Mouse (Mus musculus) thymus, adult 2 months (tissue): ENCODE results near the gene Galnt17. TPM values are rescaled to one million over a fixed set of nuclear protein-coding genes. Genes with fewer than 3 reads are reported as not detected.

Source experiments
- DNase-seq: peaks from one replicate; pipeline ENCODE4 v3.0.0; 2021
- H3K27ac ChIP-seq: fragments of 200-500 bp; 2 replicates; pipeline ENCODE4 v1.5.1; 2012; ENCODE audit warnings: low read length, control low read depth; ENCODE audit not compliant: control insufficient read depth, insufficient read depth
- H3K27me3 ChIP-seq: fragments of 200-500 bp; 2 replicates; pipeline ENCODE4 v1.6.1; 2012; ENCODE audit warnings: mild to moderate bottlenecking, low read length, moderate library complexity, mixed read lengths; ENCODE audit not compliant: control insufficient read depth, insufficient read depth
- H3K36me3 ChIP-seq: fragments of 200-500 bp; 2 replicates; pipeline ENCODE4 v1.6.1; 2012; ENCODE audit warnings: mild to moderate bottlenecking, low read length, moderate library complexity; ENCODE audit not compliant: control insufficient read depth, insufficient read depth
- H3K4me1 ChIP-seq: fragments of 200-500 bp; replicated peaks from 2 replicates; pipeline ENCODE4 v1.6.1; 2012; ENCODE audit warnings: low read length; ENCODE audit not compliant: control insufficient read depth, insufficient read depth
- H3K4me3 ChIP-seq: fragments of 200-500 bp; 2 replicates; pipeline ENCODE4 v1.5.1; 2012; ENCODE audit warnings: mild to moderate bottlenecking, low read length, control low read depth, moderate library complexity; ENCODE audit not compliant: control insufficient read depth, insufficient read depth
- CTCF ChIP-seq: fragments of 200-500 bp; IDR thresholded peaks from 2 replicates; pipeline ENCODE4 v1.5.1; 2012; ENCODE audit warnings: mild to moderate bottlenecking, control low read depth, low read length, moderate library complexity, borderline replicate concordance; ENCODE audit not compliant: control insufficient read depth, poor library complexity, insufficient read depth; ENCODE audit errors: extremely low read depth
- POLR2A ChIP-seq: fragments of 200-500 bp; IDR thresholded peaks from 2 replicates; pipeline ENCODE4 v1.6.1; 2012; ENCODE audit warnings: mild to moderate bottlenecking, low read length, control low read depth, moderate library complexity; ENCODE audit not compliant: control insufficient read depth, poor library complexity, insufficient read depth; ENCODE audit errors: extremely low read depth
- WGBS: fragments of 180-500 bp; shearing (Covaris S2); methylation state at CpG from one replicate; pipeline ENCODE4 v1.1.7; 2018; 5-methylcytosine and 5-hydroxymethylcytosine counted together
- polyA plus RNA-seq: library from polyadenylated mRNA; depleted of rRNA; stranded (reverse); fragments of >200 nt; gene quantifications from 2 replicates; pipeline ENCODE4 v1.2.3, GENCODE M21; 2012

The Galnt17 gene
- polyA plus RNA-seq, 1 experiment = 2.0 TPM

DNA sequence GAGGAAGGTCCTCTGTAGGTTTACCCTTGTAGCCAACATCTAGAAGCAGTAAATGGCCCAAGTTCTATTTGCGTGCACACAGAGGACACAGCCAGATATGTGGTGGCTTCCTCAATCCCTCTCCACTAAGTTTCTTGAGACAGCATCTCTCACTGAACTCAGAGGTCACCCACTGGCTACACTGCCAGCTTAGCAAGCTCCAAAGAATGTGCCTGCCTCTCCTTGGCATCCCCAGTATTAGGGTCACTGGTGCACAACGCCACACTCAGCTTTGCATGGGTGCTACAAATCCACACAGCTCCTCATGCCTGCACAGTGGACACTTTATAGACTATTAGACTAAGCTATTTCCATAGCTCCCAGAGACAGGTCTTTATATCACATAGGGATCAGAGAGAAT, 21.6 kb downstream of the Galnt17 start:
- Histone ChIP-seq H3K27ac (no peak overlapping the region), H3K27me3 (no peaks in the 10 kb centered on the region), H3K4me3 (no peak overlapping the region), H3K36me3 (no peaks in the 10 kb centered on the region), H3K4me1 (no peaks in the 10 kb centered on the region)
- TF ChIP-seq CTCF (no peak), POLR2A (no peak)
- DNase-seq = no peak
- WGBS = 92% methylated on average over 2 of the region's 2 CpGs

DNA sequence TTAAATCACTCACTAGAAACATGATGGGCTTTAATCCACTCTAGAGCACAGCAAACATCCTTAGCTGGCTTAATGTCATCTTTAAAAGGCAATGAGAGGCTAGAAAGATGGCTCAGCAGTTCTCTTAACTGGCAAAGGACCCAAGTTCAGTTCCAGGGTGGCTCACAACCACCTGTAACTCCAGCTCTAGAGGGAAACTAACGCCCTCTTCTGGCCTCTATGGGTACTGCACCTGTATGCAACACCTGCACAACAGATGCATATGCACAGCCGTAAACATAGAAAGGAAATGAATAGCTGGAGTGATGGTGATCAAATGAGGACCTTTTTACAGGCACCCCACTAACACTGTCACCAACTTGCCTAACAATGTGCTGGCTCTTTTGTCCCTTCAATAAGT, 27.9 kb downstream of the Galnt17 start:
- no peak for DNase-seq
- Histone ChIP-seq H3K4me3 (no peak overlapping the region), H3K36me3 (no peaks in the 10 kb centered on the region), H3K27me3 (no peaks in the 10 kb centered on the region), H3K4me1 (no peaks in the 10 kb centered on the region), H3K27ac (no peak overlapping the region)
- TF ChIP-seq CTCF = no peak
- no peak for TF ChIP-seq POLR2A
- WGBS = 50% methylated on average over 2 of the region's 2 CpGs

DNA sequence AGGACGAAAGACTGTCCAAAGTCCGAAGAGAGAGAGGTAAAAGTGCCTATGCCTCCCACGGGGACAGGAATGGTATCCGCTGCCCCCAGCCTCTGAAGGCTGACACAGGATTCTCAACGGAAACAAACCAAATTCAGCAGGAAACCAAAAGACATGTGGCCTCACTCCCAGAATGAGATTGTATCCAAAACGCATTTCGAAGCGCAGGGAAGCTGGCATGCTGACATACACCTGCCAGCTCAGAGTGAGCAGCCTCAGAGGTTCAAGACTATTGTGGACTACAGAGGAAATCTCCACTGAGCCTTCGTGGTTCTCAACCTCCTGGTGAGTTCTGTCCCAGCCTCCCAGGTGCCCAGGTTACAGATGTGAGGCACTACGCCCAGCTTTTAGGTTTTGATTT, 29.0 kb downstream of the Galnt17 start:
- TF ChIP-seq CTCF (no peak), POLR2A (no peak)
- H3K4me1 ChIP-seq = no peaks in the 10 kb centered on the region
- no peaks in the 10 kb centered on the region for H3K27me3 ChIP-seq
- no peak overlapping the region for H3K4me3 ChIP-seq
- WGBS = 84% methylated on average over 10 of the region's 10 CpGs
- H3K27ac ChIP-seq = no peak overlapping the region
- no peaks in the 10 kb centered on the region for H3K36me3 ChIP-seq
- DNase-seq = no peak

DNA sequence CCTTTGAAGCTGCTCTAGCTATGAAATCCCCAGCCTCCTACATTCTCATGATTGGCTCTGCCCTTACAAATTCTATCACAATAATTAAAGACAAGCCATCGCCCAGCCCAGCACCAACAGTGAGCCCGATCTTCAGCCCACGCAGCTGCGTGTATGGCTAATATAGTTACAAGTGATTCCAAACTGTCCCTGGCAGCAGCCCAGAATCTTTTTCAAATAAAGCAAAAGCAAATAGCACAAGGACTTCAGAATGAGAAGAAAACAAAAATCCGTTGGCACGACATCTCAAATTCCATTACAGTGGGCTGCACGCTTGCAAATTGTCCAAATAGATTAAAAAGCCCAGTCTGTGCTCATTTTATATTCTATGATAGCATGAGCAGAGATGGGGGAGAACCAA, 31.1 kb downstream of the Galnt17 start:
- Histone ChIP-seq H3K27me3 (no peaks in the 10 kb centered on the region), H3K36me3 (no peaks in the 10 kb centered on the region), H3K4me3 (no peak overlapping the region), H3K27ac (no peak overlapping the region), H3K4me1 (no peaks in the 10 kb centered on the region)
- 92% methylated on average over 7 of the region's 7 CpGs for WGBS
- TF ChIP-seq POLR2A (no peak), CTCF (no peak)
- no peak for DNase-seq

DNA sequence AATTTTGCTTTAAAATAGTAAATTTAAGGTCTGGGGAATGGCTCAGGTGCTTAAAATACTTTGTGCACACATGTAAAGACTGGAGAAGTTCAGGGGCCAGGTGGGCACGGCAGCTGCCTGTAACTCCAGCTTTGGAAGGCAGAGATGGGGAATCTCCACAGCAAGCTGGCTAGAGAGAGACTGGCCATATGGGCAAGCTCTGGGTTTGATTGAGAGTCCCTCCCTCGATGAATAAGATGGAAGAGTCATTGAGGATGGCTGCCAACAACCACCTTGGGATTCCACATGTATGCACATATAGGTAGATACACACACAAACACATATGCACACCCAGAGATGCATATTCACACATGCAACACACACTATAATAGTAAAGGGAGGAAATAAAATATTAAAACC, 42.0 kb downstream of the Galnt17 start:
- no peak overlapping the region for H3K27ac ChIP-seq
- TF ChIP-seq CTCF = no peak
- TF ChIP-seq POLR2A = no peak
- H3K4me3 ChIP-seq = no peak overlapping the region
- no peaks in the 10 kb centered on the region for H3K4me1 ChIP-seq
- no peak for DNase-seq
- no peaks in the 10 kb centered on the region for H3K27me3 ChIP-seq
- H3K36me3 ChIP-seq = no peaks in the 10 kb centered on the region
- WGBS = 59% methylated on average over 2 of the region's 2 CpGs

DNA sequence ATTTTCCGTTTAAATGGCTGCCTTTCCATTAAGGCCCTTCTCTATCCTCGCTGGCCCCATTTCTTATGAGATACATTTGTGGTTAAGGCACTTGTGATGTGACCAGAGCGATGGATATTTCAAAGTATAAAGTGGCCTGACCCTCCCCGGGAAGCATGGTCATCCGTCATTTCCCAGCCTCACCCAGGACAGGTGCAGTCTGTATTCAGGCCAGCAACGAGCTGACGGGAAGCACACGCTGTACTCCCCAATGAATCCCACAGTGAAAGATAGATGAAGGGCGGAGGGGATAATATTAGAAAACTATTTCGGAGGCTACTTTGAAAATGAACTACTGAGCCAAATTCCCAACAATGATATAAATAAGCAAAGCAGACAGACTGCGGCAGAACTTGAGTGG, 44.2 kb downstream of the Galnt17 start:
- Histone ChIP-seq H3K27ac (no peak overlapping the region), H3K27me3 (no peaks in the 10 kb centered on the region), H3K4me1 (no peaks in the 10 kb centered on the region), H3K36me3 (no peaks in the 10 kb centered on the region), H3K4me3 (no peak overlapping the region)
- no peak for DNase-seq
- TF ChIP-seq CTCF (no peak), POLR2A (no peak)
- 91% methylated on average over 11 of the region's 11 CpGs for WGBS
